12 mouse cellular contexts compared by ENCODE assay signal in the genomic region with DNA sequence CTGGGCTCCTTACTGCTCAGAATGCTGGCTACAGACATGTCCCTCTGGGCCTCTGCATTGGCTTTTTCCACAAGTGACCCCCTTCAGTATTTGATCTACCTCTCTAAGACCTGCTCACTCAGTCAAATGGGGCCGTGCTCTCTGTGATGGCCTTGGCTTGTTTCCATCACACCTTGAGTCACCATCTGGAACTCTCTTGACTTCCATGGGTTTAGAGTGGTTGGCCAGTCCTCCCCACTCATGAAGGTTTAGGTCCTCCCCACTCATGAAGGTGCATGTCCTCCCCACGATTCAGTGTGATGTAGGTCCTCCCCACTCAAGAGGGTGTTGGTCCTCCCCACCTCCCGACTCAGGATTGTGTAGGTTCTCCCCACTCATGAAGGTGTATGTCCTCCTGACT. TPM values are rescaled to one million over a fixed set of nuclear protein-coding genes. Genes with fewer than 3 reads are reported as not detected.
DNase-seq lines count a peak whose midpoint lies in the region; ATAC-seq and TF ChIP-seq lines count a peak whose summit lies in the region.
"Had no signal": no experiment of that assay in that cellular context is flagged by ENCODE, and none has a peak within 500 bp of the region (broad histone marks: within the 10 kb centered on the region; RNA-seq: fewer than 3 reads in every experiment).

No protein-coding gene starts in this region.

- H3K27me3 ChIP-seq in lung, embryonic 16.5 days (ENCODE audit: control insufficient read depth, insufficient read depth, low read depth, low read length), result no peaks in the 10 kb centered on the region
- H3K27me3 ChIP-seq in stomach, postnatal 0 days (ENCODE audit: control insufficient read depth, insufficient read depth, low read length), result no peaks in the 10 kb centered on the region

- peaks cover 29% of the 10 kb centered on the region for H3K4me1 ChIP-seq in lung, adult 2 months (ENCODE audit: control insufficient read depth, insufficient read depth, low read length)
- peaks cover 49% of the 10 kb centered on the region for H3K4me1 ChIP-seq in lung, embryonic 16.5 days (replicated peaks; ENCODE audit: control insufficient read depth, insufficient read depth, low read length)
- H3K4me1 ChIP-seq in stomach, postnatal 0 days (replicated peaks; ENCODE audit: control insufficient read depth, insufficient read depth), result no peaks in the 10 kb centered on the region; the same call in 1 of the 2 replicates

- DNase-seq in lung, adult 18-20 months, result peak; percentile 68 to 83
- no peak for DNase-seq in lung, adult 2 months
- peak; percentile 10 for DNase-seq in induced T-regulatory cell, adult 2 months (ENCODE audit: low read depth)
- DNase-seq in stomach, postnatal 0 days (ENCODE audit: low spot score), result no peak
- DNase-seq in urinary bladder, postnatal 14 days (ENCODE audit: low spot score), result no peak
- DNase-seq in right cerebral cortex, postnatal 4 days, result no peak
- DNase-seq: cerebellum, adult 11 months; embryo, embryonic 11 days; layer of hippocampus, postnatal 36 days had no signal

- no peak for TF ChIP-seq POLR2A in lung, adult 2 months (IDR thresholded peaks at IDR 0.05; ENCODE audit: borderline replicate concordance, extremely low read depth, low read depth, low read length)

- peak overlapping the region; percentile 44; the same call in 1 of the 2 replicates for H3K9ac ChIP-seq in lung, embryonic 16.5 days (ENCODE audit: low read length)
- no peak overlapping the region; the same call in 1 of the 2 replicates for H3K9ac ChIP-seq in stomach, postnatal 0 days (ENCODE audit: low read length)

- no peak overlapping the region for H3K4me3 ChIP-seq in lung, adult 2 months (replicated peaks; ENCODE audit: extremely low read depth, low read depth, low read length)
- H3K4me3 ChIP-seq in lung, embryonic 16.5 days (ENCODE audit: low read length), result no peak overlapping the region
- H3K4me3 ChIP-seq in stomach, postnatal 0 days (ENCODE audit: low read depth, low read length), result no peak overlapping the region
- H3K4me3 ChIP-seq: megakaryocyte, embryonic 14.5 days had no signal

- 51% methylated on average over 3 of the region's 3 CpGs for WGBS in lung, adult 2 months
- 51% methylated on average over 3 of the region's 3 CpGs for WGBS in lung, embryonic 16.5 days
- 56% methylated on average over 3 of the region's 3 CpGs for WGBS in stomach, postnatal 0 days

- peaks cover 35% of the 10 kb centered on the region for H3K36me3 ChIP-seq in lung, embryonic 16.5 days (ENCODE audit: control insufficient read depth, insufficient read depth, low read length)
- peaks cover 6% of the 10 kb centered on the region; the same call in 1 of the 2 replicates for H3K36me3 ChIP-seq in stomach, postnatal 0 days (ENCODE audit: control insufficient read depth, insufficient read depth, low read length)

- TF ChIP-seq CTCF in lung, adult 2 months (IDR thresholded peaks at IDR 0.05; ENCODE audit: insufficient read depth, low read length), result no peak
- TF ChIP-seq CTCF in stomach, postnatal 0 days (IDR thresholded peaks at IDR 0.05; ENCODE audit: low read depth), result no peak

- TF ChIP-seq EP300 in stomach, postnatal 0 days (optimal IDR thresholded peaks at IDR 0.05), result no peak

- peak overlapping the region; percentile 16; the same call in 1 of the 2 replicates for H3K4me2 ChIP-seq in lung, embryonic 16.5 days (ENCODE audit: low read depth, low read length)
- H3K4me2 ChIP-seq in stomach, postnatal 0 days (replicated peaks; ENCODE audit: low read depth), result no peak overlapping the region

- H3K27ac ChIP-seq in lung, embryonic 16.5 days (ENCODE audit: low read length), result peak overlapping the region; percentile 99
- peak overlapping the region; percentile 81 for H3K27ac ChIP-seq in stomach, postnatal 0 days (replicated peaks)

- ATAC-seq in lung, embryonic 16.5 days (ENCODE audit: low read depth), result peak; percentile 34
- peak; percentile 24 for ATAC-seq in stomach, postnatal 0 days (ENCODE audit: low FRiP score, low TSS enrichment)

- H3K9me3 ChIP-seq in lung, embryonic 16.5 days (ENCODE audit: control insufficient read depth, low read length), result no peaks in the 10 kb centered on the region
- no peaks in the 10 kb centered on the region for H3K9me3 ChIP-seq in stomach, postnatal 0 days (ENCODE audit: control insufficient read depth, low read length)

RNA-seq across cellular contexts. Expression of a gene that starts 9.2 kb away (rescaled TPM):
- 36.6 and 58.8 TPM in 2 replicates for polyA plus RNA-seq in lung, adult 2 months (2012; rRNA removed)
- 5.6 and 6.1 TPM in 2 replicates for polyA plus RNA-seq in lung, embryonic 16.5 days (2015; fragmentation: Nextera tagmentation; extraction: Ambion mirVana)
- polyA plus RNA-seq in stomach, postnatal 0 days (2015; fragmentation: Nextera tagmentation; extraction: Ambion mirVana), result 2.0 TPM in 2 replicates

RNA-seq across cellular contexts. Expression of a gene that starts 20.9 kb away (rescaled TPM):
- polyA plus RNA-seq in lung, adult 2 months (2012; rRNA removed), result 40.0 and 43.4 TPM in 2 replicates
- 10.8 and 11.5 TPM in 2 replicates for polyA plus RNA-seq in lung, embryonic 16.5 days (2015; fragmentation: Nextera tagmentation; extraction: Ambion mirVana)
- 9.4 and 17.1 TPM in 2 replicates for polyA plus RNA-seq in stomach, postnatal 0 days (2015; fragmentation: Nextera tagmentation; extraction: Ambion mirVana)

RNA-seq across cellular contexts. Expression of a gene that starts 50.9 kb away (rescaled TPM):
- 36.1 and 38.6 TPM in 2 replicates for polyA plus RNA-seq in lung, adult 2 months (2012; rRNA removed)
- polyA plus RNA-seq in lung, embryonic 16.5 days (2015; fragmentation: Nextera tagmentation; extraction: Ambion mirVana), result 75.0 and 82.4 TPM in 2 replicates
- polyA plus RNA-seq in stomach, postnatal 0 days (2015; fragmentation: Nextera tagmentation; extraction: Ambion mirVana), result 49.3 and 50.4 TPM in 2 replicates

RNA-seq across cellular contexts. Expression of a gene that starts 59.3 kb away (rescaled TPM):
- polyA plus RNA-seq in lung, adult 2 months (2012; rRNA removed), result 45.8 and 57.2 TPM in 2 replicates
- polyA plus RNA-seq in lung, embryonic 16.5 days (2015; fragmentation: Nextera tagmentation; extraction: Ambion mirVana), result 6.8 and 7.9 TPM in 2 replicates
- polyA plus RNA-seq in stomach, postnatal 0 days (2015; fragmentation: Nextera tagmentation; extraction: Ambion mirVana), result 6.9 and 8.1 TPM in 2 replicates

RNA-seq across cellular contexts. Expression of a gene that starts 59.8 kb away (rescaled TPM):
- 35.1 and 39.4 TPM in 2 replicates for polyA plus RNA-seq in lung, adult 2 months (2012; rRNA removed)
- 57.2 and 59.7 TPM in 2 replicates for polyA plus RNA-seq in lung, embryonic 16.5 days (2015; fragmentation: Nextera tagmentation; extraction: Ambion mirVana)
- polyA plus RNA-seq in stomach, postnatal 0 days (2015; fragmentation: Nextera tagmentation; extraction: Ambion mirVana), result 2.4 TPM in 2 replicates
- polyA plus RNA-seq: liver, adult 2 months had no signal

Comparison
In these comparisons a context has a peak if more than half of its experiments do, and no peak if none do; other contexts are left out.
1. DNase-seq: peak in lung, adult 18-20 months (2 of 2) and induced T-regulatory cell, adult 2 months (single experiment); none in lung, adult 2 months (single experiment), stomach, postnatal 0 days (single experiment), urinary bladder, postnatal 14 days (single experiment) and right cerebral cortex, postnatal 4 days (single experiment).